Mouse (Mus musculus) retina, postnatal 1 day (tissue): ENCODE results near the gene Tlk1.
"Not testable (repeated sequence)": the region's sequence is repeated elsewhere in the genome, so short reads cannot be mapped to it uniquely, and the experiment has no call there.

ENCODE experiments used
- DNase-seq: peaks from one replicate; pipeline ENCODE4 v3.0.0-alpha.2; 2012

The Tlk1 gene

GRCm38 (mm10) chr2:70831709-70832350 lies 6.3 kb upstream of the Tlk1 start:
- DNase-seq: no peak

- no peak for DNase-seq
Measured at GRCm38 (mm10) chr2:70830683-70831082, 5.2 kb upstream of the Tlk1 start.

- DNase-seq: no peak
Measured at GRCm38 (mm10) chr2:70829946-70830610, 4.5 kb upstream of the Tlk1 start.

GRCm38 (mm10) chr2:70827780-70828179 lies 2.3 kb upstream of the Tlk1 start:
- no peak for DNase-seq

- no peak for DNase-seq
Measured at GRCm38 (mm10) chr2:70826436-70827230, 1.1 kb upstream of the Tlk1 start.

- DNase-seq: peak; percentile 87
Measured at GRCm38 (mm10) chr2:70824838-70825370, 624 bp downstream of the Tlk1 start.

GRCm38 (mm10) chr2:70823926-70824800 lies 1.4 kb downstream of the Tlk1 start:
- DNase-seq: peak; percentile 12

- DNase-seq: no peak
Measured at GRCm38 (mm10) chr2:70823434-70823833, 2.1 kb downstream of the Tlk1 start.

GRCm38 (mm10) chr2:70816939-70817338 lies 8.6 kb downstream of the Tlk1 start:
- no peak for DNase-seq

GRCm38 (mm10) chr2:70816016-70816415 lies 9.5 kb downstream of the Tlk1 start:
- no peak for DNase-seq

GRCm38 (mm10) chr2:70813608-70814007 lies 11.9 kb downstream of the Tlk1 start:
- DNase-seq: no peak

- DNase-seq: no peak
Measured at GRCm38 (mm10) chr2:70811476-70811875, 14.1 kb downstream of the Tlk1 start.

- peak; percentile 30 for DNase-seq
Measured at GRCm38 (mm10) chr2:70809921-70810320, 15.6 kb downstream of the Tlk1 start.

GRCm38 (mm10) chr2:70808681-70809080 lies 16.8 kb downstream of the Tlk1 start:
- DNase-seq: no peak

GRCm38 (mm10) chr2:70807678-70808077 lies 17.9 kb downstream of the Tlk1 start:
- not testable (repeated sequence) for DNase-seq

- DNase-seq: no peak
Measured at GRCm38 (mm10) chr2:70806020-70806419, 19.5 kb downstream of the Tlk1 start.

- not testable (repeated sequence) for DNase-seq
Measured at GRCm38 (mm10) chr2:70803696-70804095, 21.8 kb downstream of the Tlk1 start.

- DNase-seq: no peak
Measured at GRCm38 (mm10) chr2:70802658-70803057, 22.9 kb downstream of the Tlk1 start.

- DNase-seq: no peak
Measured at GRCm38 (mm10) chr2:70801543-70801942, 24.0 kb downstream of the Tlk1 start.

- DNase-seq: no peak
Measured at GRCm38 (mm10) chr2:70800396-70800795, 25.1 kb downstream of the Tlk1 start.

- DNase-seq: no peak
Measured at GRCm38 (mm10) chr2:70793276-70793675, 32.3 kb downstream of the Tlk1 start.

- DNase-seq: no peak
Measured at GRCm38 (mm10) chr2:70790246-70790645, 35.3 kb downstream of the Tlk1 start.

- no peak for DNase-seq
Measured at GRCm38 (mm10) chr2:70789331-70789730, 36.2 kb downstream of the Tlk1 start.
